Mouse (Mus musculus): ENCODE results near the gene Gm20695.
"Not testable (repeated sequence)": the region's sequence is repeated elsewhere in the genome, so short reads cannot be mapped to it uniquely, and the experiment has no call there.

Gene Gm20695

GRCm38 (mm10) chr16:3884201-3885064, at the start of gene Gm20695, which contains the start of gene Zfp597:
Gm20695 (plus strand) TSS chr16:3884648.
Zfp597 (minus strand) TSS chr16:3884561.
- DNase-seq (ENCODE audit: inconsistent ontology term), result peak; percentile 98

- DNase-seq (ENCODE audit: inconsistent ontology term), result no peak
These were observed 49.0 kb upstream of the Gm20695 start for GRCm38 (mm10) chr16:3835461-3835860.

GRCm38 (mm10) chr16:3839157-3839885, 45.1 kb upstream of the Gm20695 start:
- DNase-seq (ENCODE audit: inconsistent ontology term), result no peak

- peak; percentile 29 for DNase-seq (ENCODE audit: inconsistent ontology term)
These were observed 41.5 kb upstream of the Gm20695 start for GRCm38 (mm10) chr16:3842989-3843388.

- DNase-seq (ENCODE audit: inconsistent ontology term), result no peak
These were observed 40.7 kb upstream of the Gm20695 start for GRCm38 (mm10) chr16:3843796-3844195.

GRCm38 (mm10) chr16:3846711-3847518, 37.5 kb upstream of the Gm20695 start, which contains the start of gene Zfp174:
Zfp174 (plus strand) TSS chr16:3847268.
- DNase-seq (ENCODE audit: inconsistent ontology term), result peak; percentile 96

GRCm38 (mm10) chr16:3847871-3848270, 36.6 kb upstream of the Gm20695 start:
- no peak for DNase-seq (ENCODE audit: inconsistent ontology term)

- DNase-seq (ENCODE audit: inconsistent ontology term), result no peak
These were observed 36.0 kb upstream of the Gm20695 start for GRCm38 (mm10) chr16:3848416-3848815.

GRCm38 (mm10) chr16:3851301-3851700, 33.1 kb upstream of the Gm20695 start:
- DNase-seq (ENCODE audit: inconsistent ontology term), result not testable (repeated sequence)

- no peak for DNase-seq (ENCODE audit: inconsistent ontology term)
These were observed 31.9 kb upstream of the Gm20695 start for GRCm38 (mm10) chr16:3852586-3852985.

GRCm38 (mm10) chr16:3854437-3855182, 29.8 kb upstream of the Gm20695 start:
- DNase-seq (ENCODE audit: inconsistent ontology term), result no peak

- DNase-seq (ENCODE audit: inconsistent ontology term), result no peak
These were observed 28.7 kb upstream of the Gm20695 start for GRCm38 (mm10) chr16:3855776-3856175.

GRCm38 (mm10) chr16:3859254-3859653, 25.2 kb upstream of the Gm20695 start:
- no peak for DNase-seq (ENCODE audit: inconsistent ontology term)

GRCm38 (mm10) chr16:3871815-3872214, 12.6 kb upstream of the Gm20695 start:
- DNase-seq (ENCODE audit: inconsistent ontology term), result no peak

- DNase-seq (ENCODE audit: inconsistent ontology term), result peak; percentile 98
These were observed 12.0 kb upstream of the Gm20695 start, which contains the start of gene Naa60 for GRCm38 (mm10) chr16:3872216-3873047. Naa60 (plus strand) TSS chr16:3872375.

- no peak for DNase-seq (ENCODE audit: inconsistent ontology term)
These were observed 8.1 kb upstream of the Gm20695 start for GRCm38 (mm10) chr16:3876346-3876745.

- peak; percentile 22 for DNase-seq (ENCODE audit: inconsistent ontology term)
These were observed 720 bp downstream of the Gm20695 start for GRCm38 (mm10) chr16:3885065-3885670.

GRCm38 (mm10) chr16:3891621-3892295, 7.3 kb downstream of the Gm20695 start:
- no peak for DNase-seq (ENCODE audit: inconsistent ontology term)

GRCm38 (mm10) chr16:3893739-3894138, 9.3 kb downstream of the Gm20695 start:
- no peak for DNase-seq (ENCODE audit: inconsistent ontology term)
